Mouse (Mus musculus) megakaryocyte, embryonic 14.5 days (primary cell): ENCODE measurements at regions not wholly inside any gene's neighbourhood (a gene's known extent, or its start where the extent isn't known, plus 50 kb on each side); places are given as distances from the start of the nearest gene placed in this dataset.

ENCODE experiments used
- H3K27me3 ChIP-seq: replicated peaks from 2 replicates; pipeline ENCODE3; 2012; ENCODE audit warnings: inconsistent platforms
- H3K36me3 ChIP-seq: replicated peaks from 2 replicates; pipeline ENCODE3; 2012; ENCODE audit warnings: low read length, inconsistent platforms, mixed read lengths
- H3K4me1 ChIP-seq: 2 replicates; pipeline ENCODE4 v1.6.1; 2012; ENCODE audit warnings: inconsistent platforms
- H3K4me3 ChIP-seq: replicated peaks from 2 replicates; pipeline ENCODE3; 2012; ENCODE audit warnings: moderate library complexity, mild to moderate bottlenecking, inconsistent platforms
- H3K9me3 ChIP-seq: 2 replicates; pipeline ENCODE4 v1.6.1; 2012; ENCODE audit warnings: inconsistent platforms
- FLI1 ChIP-seq: IDR thresholded peaks from 2 replicates; pipeline ENCODE4 v1.6.1; 2012; ENCODE audit warnings: low read length, inconsistent platforms, mixed read lengths
- GATA1 ChIP-seq: IDR thresholded peaks from 3 replicates; pipeline ENCODE4 v1.6.1; 2012; ENCODE audit warnings: mixed read lengths, low read length, inconsistent platforms, borderline replicate concordance

DNA sequence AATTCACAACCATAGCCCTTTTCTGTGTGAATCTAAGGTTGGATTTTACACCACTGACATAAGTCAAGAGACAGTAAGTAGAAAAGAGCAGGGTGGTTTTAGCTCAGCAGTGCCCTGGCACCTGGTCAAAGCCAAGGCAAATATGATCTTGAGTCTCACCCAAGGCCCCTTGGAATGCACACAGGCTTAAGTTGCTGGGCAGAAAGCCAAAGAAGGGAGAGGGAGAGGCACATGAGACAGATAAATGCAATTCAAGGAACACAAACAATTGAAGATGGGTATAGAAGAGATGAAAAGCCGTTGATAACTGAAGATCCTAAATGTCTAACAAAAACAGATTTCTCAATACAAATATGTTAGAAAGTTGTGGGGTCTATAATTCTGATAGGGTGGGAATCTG, 335.1 kb upstream of the Pik3r1 start:
- no peaks in the 10 kb centered on the region for H3K36me3 ChIP-seq
- H3K27me3 ChIP-seq = no peaks in the 10 kb centered on the region
- no peak for TF ChIP-seq GATA1
- no peak for TF ChIP-seq FLI1
- no peaks in the 10 kb centered on the region for H3K4me1 ChIP-seq
- H3K4me3 ChIP-seq = no peak overlapping the region
- 0 out of 2 replicates have a peak, but pooled peaks cover 4% of the 10 kb centered on the region for H3K9me3 ChIP-seq

DNA sequence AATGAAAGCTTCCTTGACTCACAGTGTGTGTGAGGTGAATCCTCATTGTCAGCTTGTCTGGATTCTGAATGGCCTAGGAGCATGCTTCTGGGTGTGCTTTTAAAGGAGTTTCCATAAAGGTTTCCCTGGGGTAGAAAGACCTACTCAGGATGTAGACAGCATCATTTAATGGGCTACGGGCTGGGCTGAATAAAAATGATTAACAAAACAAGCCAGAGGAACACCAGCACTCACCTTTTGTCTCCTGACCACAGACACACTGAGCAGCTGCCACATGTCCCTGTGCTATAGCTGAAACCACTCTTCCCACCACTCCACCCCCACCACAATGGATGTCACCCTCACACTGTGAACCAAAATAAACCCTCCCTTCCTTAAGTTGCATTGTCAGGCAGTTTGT, 338.2 kb upstream of the Pik3r1 start:
- Histone ChIP-seq H3K36me3 (no peaks in the 10 kb centered on the region), H3K4me3 (no peak overlapping the region), H3K9me3 (no peaks in the 10 kb centered on the region), H3K4me1 (no peaks in the 10 kb centered on the region; the same call in 1 of the 2 replicates), H3K27me3 (no peaks in the 10 kb centered on the region)
- TF ChIP-seq FLI1 = no peak
- TF ChIP-seq GATA1 = no peak

DNA sequence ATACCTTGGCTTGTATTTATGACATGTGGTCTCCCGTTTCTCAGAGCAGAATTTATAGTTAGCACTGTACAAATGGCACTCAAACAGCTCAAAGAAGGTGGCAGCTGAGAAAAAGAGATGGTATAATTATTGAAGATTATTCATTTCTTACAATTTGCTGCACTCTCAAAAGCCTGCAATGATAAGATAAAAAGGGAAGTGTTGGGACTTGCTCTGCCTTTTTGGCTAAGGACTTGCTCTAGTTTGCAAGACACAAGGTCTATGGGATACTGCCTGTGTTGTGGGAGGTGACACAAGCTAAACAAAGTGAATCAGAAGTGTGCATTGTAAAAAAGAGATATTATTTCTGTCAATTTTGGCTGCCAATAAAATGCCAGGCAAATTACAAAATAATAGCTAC, 340.2 kb upstream of the Pik3r1 start:
- H3K4me1 ChIP-seq = no peaks in the 10 kb centered on the region; the same call in 1 of the 2 replicates
- H3K9me3 ChIP-seq = no peaks in the 10 kb centered on the region
- H3K27me3 ChIP-seq = no peaks in the 10 kb centered on the region
- TF ChIP-seq GATA1 (no peak), FLI1 (no peak)
- H3K36me3 ChIP-seq = no peaks in the 10 kb centered on the region
- no peak overlapping the region for H3K4me3 ChIP-seq

DNA sequence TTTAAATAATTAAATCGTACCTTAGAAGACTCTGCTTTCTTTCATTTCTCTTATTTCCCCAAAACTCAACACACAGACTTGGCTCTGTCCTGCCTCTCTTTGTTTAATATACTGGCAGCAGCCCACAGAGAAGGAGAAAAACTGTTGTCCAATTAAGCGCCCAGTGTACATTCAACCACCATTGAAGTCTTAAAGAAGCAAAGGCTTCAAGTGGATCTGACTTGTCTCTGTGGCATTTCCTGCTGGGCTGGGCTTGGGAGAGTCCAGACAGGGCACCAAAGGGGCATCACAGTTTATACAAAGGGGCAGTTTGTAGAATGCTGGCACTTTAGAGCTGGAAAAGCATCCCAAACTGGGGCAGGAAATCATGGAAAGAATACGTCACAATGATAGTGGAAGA, 340.9 kb upstream of the Pik3r1 start:
- no peak overlapping the region for H3K4me3 ChIP-seq
- no peaks in the 10 kb centered on the region for H3K9me3 ChIP-seq
- no peaks in the 10 kb centered on the region for H3K36me3 ChIP-seq
- no peaks in the 10 kb centered on the region; the same call in 1 of the 2 replicates for H3K4me1 ChIP-seq
- TF ChIP-seq FLI1 (no peak), GATA1 (no peak)
- no peaks in the 10 kb centered on the region for H3K27me3 ChIP-seq

GRCm38 (mm10) chr13:102113941-102114340, 345.9 kb upstream of the Pik3r1 start:
- Histone ChIP-seq H3K4me1 (no peaks in the 10 kb centered on the region; the same call in 1 of the 2 replicates), H3K36me3 (no peaks in the 10 kb centered on the region), H3K4me3 (no peak overlapping the region), H3K9me3 (no peaks in the 10 kb centered on the region), H3K27me3 (no peaks in the 10 kb centered on the region)
- TF ChIP-seq FLI1 (no peak), GATA1 (no peak)

GRCm38 (mm10) chr13:102122341-102122740, 354.3 kb upstream of the Pik3r1 start:
- H3K9me3 ChIP-seq = no peaks in the 10 kb centered on the region
- H3K4me3 ChIP-seq = no peak overlapping the region
- no peak for TF ChIP-seq FLI1
- TF ChIP-seq GATA1 = no peak
- H3K36me3 ChIP-seq = no peaks in the 10 kb centered on the region
- H3K27me3 ChIP-seq = peaks cover 4% of the 10 kb centered on the region
- no peaks in the 10 kb centered on the region for H3K4me1 ChIP-seq

DNA sequence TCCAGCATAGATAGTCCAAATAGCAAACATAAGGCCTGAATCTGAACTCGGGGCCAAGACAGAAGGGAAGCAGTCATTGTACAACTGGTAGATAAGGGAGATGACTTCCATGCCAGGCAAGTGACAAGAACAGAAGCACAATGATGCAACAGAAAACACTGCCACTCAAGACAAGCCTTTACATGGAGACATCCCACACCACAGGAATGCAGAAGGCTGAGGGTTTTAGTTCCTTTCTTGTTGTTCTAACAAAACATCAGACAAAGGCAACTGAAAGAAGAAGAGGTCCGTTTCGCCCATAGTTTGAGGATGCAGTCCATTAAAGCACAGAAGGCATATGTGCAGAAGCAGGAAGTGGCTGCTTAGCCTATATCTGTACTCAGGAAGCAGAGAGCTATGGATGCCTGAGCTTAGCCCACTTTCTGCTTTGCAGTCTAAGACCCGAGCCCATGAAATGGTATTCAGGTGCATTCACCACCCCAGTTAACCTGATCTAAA, 360.0 kb upstream of the Pik3r1 start:
- peaks cover 8% of the 10 kb centered on the region for H3K4me1 ChIP-seq
- TF ChIP-seq GATA1 (no peak), FLI1 (no peak)
- no peak overlapping the region for H3K4me3 ChIP-seq
- H3K9me3 ChIP-seq = no peaks in the 10 kb centered on the region
- no peaks in the 10 kb centered on the region for H3K27me3 ChIP-seq
- H3K36me3 ChIP-seq = no peaks in the 10 kb centered on the region

DNA sequence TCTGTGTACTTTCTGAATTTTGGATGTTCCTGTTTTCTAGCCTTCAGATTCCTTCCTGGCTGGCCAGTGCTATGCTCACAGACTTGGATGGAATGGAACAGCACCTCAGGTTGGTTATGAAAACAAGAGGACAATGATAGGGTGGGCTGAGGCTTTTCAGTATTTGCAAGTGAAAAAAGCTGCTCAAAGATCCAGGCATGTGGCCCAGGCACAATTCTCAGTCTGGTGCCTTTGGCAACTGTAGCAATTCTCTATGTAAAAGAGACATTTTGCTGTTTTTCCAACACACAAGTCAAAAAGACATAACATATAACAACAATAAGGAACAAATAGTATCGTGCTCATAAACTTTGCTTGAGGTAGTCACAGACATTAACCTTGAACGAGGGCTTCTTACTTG, 363.4 kb upstream of the Pik3r1 start:
- Histone ChIP-seq H3K9me3 (no peaks in the 10 kb centered on the region), H3K27me3 (no peaks in the 10 kb centered on the region), H3K4me3 (no peak overlapping the region), H3K4me1 (peaks cover 31% of the 10 kb centered on the region), H3K36me3 (no peaks in the 10 kb centered on the region)
- TF ChIP-seq GATA1 = no peak
- TF ChIP-seq FLI1 = no peak

DNA sequence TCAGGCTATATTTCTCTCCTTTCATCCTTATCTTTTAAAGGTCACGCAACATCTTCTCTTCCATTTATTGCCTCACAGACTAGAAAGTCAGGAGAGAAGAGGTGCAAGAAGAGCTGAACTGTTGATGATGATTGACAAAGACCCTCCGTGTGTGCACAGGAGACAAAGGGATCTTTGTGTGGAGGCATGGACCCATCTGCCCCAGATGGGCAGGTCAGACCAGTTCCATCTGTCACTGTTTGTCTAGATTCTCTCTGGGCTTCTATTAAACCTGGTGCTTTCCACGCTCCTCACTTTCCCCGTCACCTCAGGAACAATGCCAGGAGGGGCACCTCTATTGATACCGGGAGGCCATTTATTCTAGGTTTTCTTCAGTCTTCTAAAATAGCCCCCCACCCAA, 364.1 kb upstream of the Pik3r1 start:
- Histone ChIP-seq H3K9me3 (no peaks in the 10 kb centered on the region), H3K4me3 (no peak overlapping the region), H3K36me3 (no peaks in the 10 kb centered on the region), H3K27me3 (no peaks in the 10 kb centered on the region), H3K4me1 (peaks cover 31% of the 10 kb centered on the region)
- TF ChIP-seq GATA1 (no peak), FLI1 (no peak)

GRCm38 (mm10) chr13:102132696-102133095, 364.7 kb upstream of the Pik3r1 start:
- Histone ChIP-seq H3K9me3 (no peaks in the 10 kb centered on the region), H3K27me3 (no peaks in the 10 kb centered on the region), H3K36me3 (no peaks in the 10 kb centered on the region), H3K4me1 (peaks cover 30% of the 10 kb centered on the region), H3K4me3 (no peak overlapping the region)
- TF ChIP-seq FLI1 (no peak), GATA1 (no peak)

GRCm38 (mm10) chr13:102135210-102135609, 367.2 kb upstream of the Pik3r1 start:
- peaks cover 39% of the 10 kb centered on the region for H3K4me1 ChIP-seq
- no peak overlapping the region for H3K4me3 ChIP-seq
- H3K36me3 ChIP-seq = no peaks in the 10 kb centered on the region
- TF ChIP-seq GATA1 (no peak), FLI1 (no peak)
- no peaks in the 10 kb centered on the region for H3K27me3 ChIP-seq
- no peaks in the 10 kb centered on the region for H3K9me3 ChIP-seq
